Mouse (Mus musculus) frontal cortex, postnatal 14 days (tissue): Measurements from ENCODE around the gene Dtx2.
"Not testable (repeated sequence)": the region's sequence is repeated elsewhere in the genome, so short reads cannot be mapped to it uniquely, and the experiment has no call there.

Experiments used
- DNase-seq, 2 experiments: peaks; one replicate each; pipeline ENCODE4 v3.0.0; 2022; ENCODE audit warnings: low spot score in 2 of 2

Dtx2 gene

GRCm38 (mm10) chr5:136025712-136026111 is 31.1 kb downstream of the Dtx2 start:
- no peak for DNase-seq

GRCm38 (mm10) chr5:136026859-136027258 is 32.3 kb downstream of the Dtx2 start:
- no peak for DNase-seq

GRCm38 (mm10) chr5:136027612-136028311 is 33.2 kb downstream of the Dtx2 start:
- DNase-seq, result no peak

GRCm38 (mm10) chr5:136034868-136035267 is 40.3 kb downstream of the Dtx2 start:
- DNase-seq, result no peak

- no peak for DNase-seq
Observed at GRCm38 (mm10) chr5:136035285-136035684, 40.7 kb downstream of the Dtx2 start.

GRCm38 (mm10) chr5:136036667-136037066 is 42.1 kb downstream of the Dtx2 start:
- no peak for DNase-seq

GRCm38 (mm10) chr5:136038258-136039214 is 43.9 kb downstream of the Dtx2 start, which contains the start of gene Upk3b:
Gene Upk3b (plus strand): TSS chr5:136038496.
- DNase-seq, result no peak

GRCm38 (mm10) chr5:136040210-136040609 is 45.6 kb downstream of the Dtx2 start:
- DNase-seq, result no peak

- no peak for DNase-seq
Observed at GRCm38 (mm10) chr5:136041260-136041659, 46.7 kb downstream of the Dtx2 start.

- no peak for DNase-seq
Observed at GRCm38 (mm10) chr5:136041666-136042065, 47.1 kb downstream of the Dtx2 start.

- DNase-seq, result no peak
Observed at GRCm38 (mm10) chr5:136044865-136045264, 50.3 kb downstream of the Dtx2 start.

- DNase-seq, result no peak
Observed at GRCm38 (mm10) chr5:136045408-136045807, 50.8 kb downstream of the Dtx2 start.

GRCm38 (mm10) chr5:136045987-136046386 is 51.4 kb downstream of the Dtx2 start:
- peak; percentile 44 to 83 for DNase-seq

- not testable (repeated sequence) for DNase-seq
Observed at GRCm38 (mm10) chr5:136048541-136048940, 53.9 kb downstream of the Dtx2 start.

GRCm38 (mm10) chr5:136049926-136050325 is 55.3 kb downstream of the Dtx2 start:
- DNase-seq, result no peak

- DNase-seq, result no peak
Observed at GRCm38 (mm10) chr5:136051231-136052085, 56.9 kb downstream of the Dtx2 start.

- no peak for DNase-seq
Observed at GRCm38 (mm10) chr5:136052861-136053655, 58.5 kb downstream of the Dtx2 start.

- no peak for DNase-seq
Observed at GRCm38 (mm10) chr5:136054301-136055077, 59.9 kb downstream of the Dtx2 start, which contains the start of gene Upk3bl. Gene Upk3bl (plus strand): TSS chr5:136054492.

- DNase-seq, result no peak
Observed at GRCm38 (mm10) chr5:136056062-136056461, 61.5 kb downstream of the Dtx2 start.

- DNase-seq, result no peak
Observed at GRCm38 (mm10) chr5:136057085-136057484, 62.5 kb downstream of the Dtx2 start.
